Mouse (Mus musculus) CD4-positive naive resting alpha-beta T cell, adult 57 days (primary cell): ENCODE measurements around the gene Gpm6a. TPM values are rescaled to one million over a fixed set of nuclear protein-coding genes. Genes with fewer than 3 reads are reported as not detected.

Experiments used
- total RNA-seq: library from RNA; stranded (reverse); gene quantifications from one replicate; pipeline ENCODE4 v1.2.4, GENCODE M21; 2023

Gpm6a gene
- 1.7 TPM for total RNA-seq

DNA sequence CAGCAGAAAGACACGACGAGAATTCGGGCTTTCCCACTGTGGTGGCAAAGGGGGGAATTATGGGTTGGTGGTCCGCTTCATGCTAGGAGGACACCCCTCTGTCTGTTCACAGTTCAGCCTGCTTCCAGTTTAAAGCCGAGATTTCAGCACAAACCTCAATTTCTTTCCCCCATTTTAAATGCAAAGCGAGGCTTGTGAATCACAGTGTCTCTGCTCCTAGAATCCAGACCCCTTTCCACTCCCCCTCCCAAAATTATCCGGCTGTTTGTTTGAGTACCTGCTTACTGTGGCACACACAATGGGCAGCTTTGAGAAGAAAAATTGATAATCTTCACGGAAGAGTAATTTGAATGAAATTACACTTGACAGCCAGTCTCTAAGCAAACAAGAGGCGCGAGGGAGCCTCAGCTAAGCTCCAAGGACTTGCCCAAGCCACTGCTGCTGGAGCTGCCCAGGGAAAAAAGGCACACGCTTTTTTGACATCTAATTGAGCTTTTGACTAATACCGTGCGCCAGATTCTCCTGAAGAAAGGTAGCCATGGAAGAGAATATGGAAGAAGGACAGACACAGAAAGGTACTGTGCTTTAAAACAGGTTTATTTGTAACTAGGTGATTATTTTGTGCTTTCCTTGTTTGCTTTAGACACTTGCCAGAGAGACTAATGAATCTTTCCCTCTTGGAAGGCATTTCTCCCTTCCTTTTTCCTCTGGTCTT is at the start of gene Gpm6a:
Gpm6a (plus strand) TSS at position 103 of the 715 bp plus-strand sequence.

Other genes with a start within 250 kb of the Gpm6a start
- not detected for gene Wdr17, start 67.7 kb upstream of the Gpm6a start, total RNA-seq